Mouse (Mus musculus): Measurements from ENCODE around the gene Ano6. TPM values are rescaled to one million over a fixed set of nuclear protein-coding genes. Genes with fewer than 3 reads are reported as not detected.

Ano6 gene
- polyA plus RNA-seq, 1 experiment from 2014 or later, result 53.8 TPM

DNA sequence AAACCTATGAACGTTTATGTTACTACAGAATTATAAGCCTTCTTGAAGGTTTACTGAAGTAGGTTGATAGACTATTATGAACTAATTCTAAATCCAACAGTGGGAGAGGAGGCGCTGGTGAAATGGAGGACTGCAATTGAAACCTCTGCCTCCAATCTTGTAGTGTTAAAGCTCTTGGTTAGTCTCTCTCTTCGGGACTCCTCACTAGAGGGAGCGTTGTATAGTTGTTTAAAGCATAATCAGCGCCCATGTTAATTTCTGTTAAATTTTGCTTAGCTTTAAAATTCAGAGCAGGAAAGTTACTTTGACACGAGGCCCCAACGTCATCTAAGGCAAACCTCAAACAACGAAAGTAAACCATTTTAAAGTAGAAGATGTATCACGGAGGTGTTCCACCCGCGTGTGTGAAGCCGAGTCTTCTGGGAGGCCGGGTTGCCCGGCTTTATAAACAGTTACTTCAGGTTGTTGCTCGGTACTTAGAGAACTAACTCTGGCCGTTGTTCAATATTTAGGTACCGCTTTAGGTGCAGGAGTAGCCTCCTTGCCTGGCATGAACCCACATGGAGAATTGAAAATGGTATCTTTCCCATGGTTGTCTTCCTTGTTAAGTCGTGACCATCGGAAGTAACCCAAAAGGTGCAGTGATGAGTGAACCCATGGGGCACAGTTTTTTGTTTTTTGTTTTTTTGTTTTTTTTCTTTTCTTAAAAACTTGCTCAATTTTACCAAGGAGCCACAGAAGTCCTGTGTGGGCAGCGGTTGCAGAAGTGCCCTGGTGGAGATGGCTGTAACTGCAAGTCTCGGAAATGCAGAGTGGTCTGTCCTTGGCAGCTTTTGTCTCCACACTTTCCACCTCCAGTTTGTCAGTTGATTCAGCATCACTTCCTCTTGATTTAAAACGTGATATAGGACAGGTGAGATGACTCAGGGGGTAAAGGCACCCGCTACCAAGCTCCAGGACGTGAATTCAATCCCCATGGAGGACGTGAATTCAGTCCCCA is 1.9 kb downstream of the Ano6 start:
- 73% methylated on average over 25 of the region's 25 CpGs for WGBS
- Histone ChIP-seq H3K9me3 (no peaks in the 10 kb centered on the region), H3K4me3 (replicated peaks) (peak overlapping the region; percentile 83; the same call in 1 of the 2 replicates), H3K27ac (no peak overlapping the region), H3K4me2 (replicated peaks) (peak overlapping the region; percentile 81), H3K27me3 (replicated peaks) (no peaks in the 10 kb centered on the region), H3K36me3 (no peaks in the 10 kb centered on the region), H3K9ac (no peak overlapping the region), H3K4me1 (replicated peaks) (peaks cover 25% of the 10 kb centered on the region)
- ATAC-seq, result no peak

DNA sequence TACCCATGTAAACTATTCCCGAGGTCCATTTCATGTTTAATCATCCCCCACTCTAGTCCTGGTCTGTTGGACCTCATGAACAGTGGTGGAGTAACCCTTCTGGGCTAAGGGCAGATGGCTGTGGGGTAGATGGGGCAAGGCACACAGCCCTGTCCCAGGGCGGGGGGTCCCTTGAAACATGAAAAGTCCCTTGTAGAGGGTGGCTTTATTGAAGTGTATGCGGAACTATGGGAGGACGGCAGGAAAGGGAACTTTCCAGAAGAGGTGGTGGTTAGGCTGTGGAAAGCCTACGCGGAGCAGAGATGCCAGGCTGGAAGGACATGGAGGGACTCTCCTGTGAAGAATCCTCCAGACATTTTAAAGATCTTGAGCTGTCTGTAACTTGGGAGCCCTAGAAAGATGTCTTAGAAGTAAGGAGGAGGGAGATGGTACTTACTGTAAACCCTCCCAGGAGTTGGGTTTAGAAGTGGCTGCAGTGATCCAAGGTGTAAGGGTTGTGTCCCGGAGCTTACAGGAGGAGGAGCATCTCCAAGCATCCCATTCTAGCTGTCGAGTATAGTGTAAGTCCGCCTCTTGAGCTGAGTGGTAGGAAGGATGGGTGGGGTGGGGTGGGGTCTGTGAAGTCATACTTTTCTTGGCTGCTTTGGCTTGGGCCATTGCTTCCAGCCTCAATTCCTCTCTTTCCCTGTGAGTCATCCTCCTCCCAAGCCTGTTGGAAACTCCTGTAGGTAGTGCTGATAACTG is 3.3 kb downstream of the Ano6 start:
- Histone ChIP-seq H3K9ac (no peak overlapping the region), H3K4me2 (replicated peaks) (peak overlapping the region; percentile 4; the same call in 1 of the 2 replicates), H3K27me3 (replicated peaks) (no peaks in the 10 kb centered on the region), H3K9me3 (no peaks in the 10 kb centered on the region), H3K36me3 (no peaks in the 10 kb centered on the region), H3K27ac (no peak overlapping the region), H3K4me1 (replicated peaks) (peaks cover 27% of the 10 kb centered on the region), H3K4me3 (replicated peaks) (no peak overlapping the region)
- WGBS, result 83% methylated on average over 9 of the region's 9 CpGs
- ATAC-seq, result no peak

DNA sequence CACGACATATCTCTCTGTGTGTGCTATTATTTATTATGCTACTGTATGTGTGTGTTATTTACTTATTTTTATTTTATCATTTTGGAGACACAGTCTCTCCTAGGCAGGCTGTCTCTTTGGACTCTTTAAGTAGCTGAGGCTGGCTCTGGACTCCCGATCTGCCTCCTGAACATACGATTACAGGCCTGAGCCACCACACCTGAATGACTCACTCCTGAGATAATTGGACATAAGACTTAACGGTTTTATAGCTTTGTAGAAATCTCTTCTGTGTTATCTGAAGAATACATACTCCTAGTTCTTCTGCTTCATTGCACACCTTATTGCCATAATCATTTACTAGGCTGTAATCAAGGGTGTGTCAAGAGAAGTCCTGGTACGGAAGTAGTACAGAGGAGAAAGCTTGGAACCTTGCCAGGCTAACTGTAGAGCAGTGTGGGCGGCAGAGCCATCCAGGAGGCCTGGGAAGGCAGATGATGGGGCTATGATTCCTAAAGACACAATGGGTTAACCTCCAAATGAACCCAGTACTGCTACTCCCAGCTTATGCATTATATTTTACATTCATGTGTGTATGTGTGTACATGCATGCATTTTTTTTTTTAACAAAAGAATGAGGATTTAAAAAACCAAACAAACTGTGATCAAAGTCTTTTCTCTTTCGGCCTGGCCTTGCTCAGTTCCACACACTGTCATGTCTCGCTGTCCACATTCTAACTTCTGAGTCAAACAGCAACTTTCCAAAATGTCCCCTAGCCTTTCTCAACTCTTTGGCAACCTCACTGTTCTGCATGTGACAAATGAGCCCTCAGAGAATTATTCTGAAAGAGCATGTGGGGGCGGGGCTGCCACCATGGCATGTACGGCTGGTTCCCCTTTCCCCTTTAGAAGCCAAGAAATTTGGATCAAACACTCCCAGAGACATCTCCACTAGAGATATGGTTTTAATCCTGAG is 4.2 kb downstream of the Ano6 start:
- 56% methylated on average over 10 of the region's 10 CpGs for WGBS
- Histone ChIP-seq H3K36me3 (no peaks in the 10 kb centered on the region), H3K4me1 (replicated peaks) (peaks cover 27% of the 10 kb centered on the region), H3K9ac (no peak overlapping the region), H3K4me3 (replicated peaks) (no peak overlapping the region), H3K4me2 (replicated peaks) (0 out of 2 replicates have a peak overlapping the region, but pooled peaks have one; percentile 4), H3K27ac (no peak overlapping the region), H3K9me3 (no peaks in the 10 kb centered on the region), H3K27me3 (replicated peaks) (no peaks in the 10 kb centered on the region)
- ATAC-seq, result peak; percentile 82

GRCm38 (mm10) chr15:95796062-95796461 is 5.4 kb downstream of the Ano6 start:
- Histone ChIP-seq H3K4me3 (replicated peaks) (no peak overlapping the region), H3K9me3 (no peaks in the 10 kb centered on the region), H3K4me2 (replicated peaks) (no peak overlapping the region), H3K27me3 (replicated peaks) (no peaks in the 10 kb centered on the region), H3K27ac (no peak overlapping the region), H3K9ac (no peak overlapping the region), H3K36me3 (no peaks in the 10 kb centered on the region), H3K4me1 (replicated peaks) (peaks cover 27% of the 10 kb centered on the region)
- WGBS, result 72% methylated on average over 5 of the region's 5 CpGs
- ATAC-seq, result no peak

DNA sequence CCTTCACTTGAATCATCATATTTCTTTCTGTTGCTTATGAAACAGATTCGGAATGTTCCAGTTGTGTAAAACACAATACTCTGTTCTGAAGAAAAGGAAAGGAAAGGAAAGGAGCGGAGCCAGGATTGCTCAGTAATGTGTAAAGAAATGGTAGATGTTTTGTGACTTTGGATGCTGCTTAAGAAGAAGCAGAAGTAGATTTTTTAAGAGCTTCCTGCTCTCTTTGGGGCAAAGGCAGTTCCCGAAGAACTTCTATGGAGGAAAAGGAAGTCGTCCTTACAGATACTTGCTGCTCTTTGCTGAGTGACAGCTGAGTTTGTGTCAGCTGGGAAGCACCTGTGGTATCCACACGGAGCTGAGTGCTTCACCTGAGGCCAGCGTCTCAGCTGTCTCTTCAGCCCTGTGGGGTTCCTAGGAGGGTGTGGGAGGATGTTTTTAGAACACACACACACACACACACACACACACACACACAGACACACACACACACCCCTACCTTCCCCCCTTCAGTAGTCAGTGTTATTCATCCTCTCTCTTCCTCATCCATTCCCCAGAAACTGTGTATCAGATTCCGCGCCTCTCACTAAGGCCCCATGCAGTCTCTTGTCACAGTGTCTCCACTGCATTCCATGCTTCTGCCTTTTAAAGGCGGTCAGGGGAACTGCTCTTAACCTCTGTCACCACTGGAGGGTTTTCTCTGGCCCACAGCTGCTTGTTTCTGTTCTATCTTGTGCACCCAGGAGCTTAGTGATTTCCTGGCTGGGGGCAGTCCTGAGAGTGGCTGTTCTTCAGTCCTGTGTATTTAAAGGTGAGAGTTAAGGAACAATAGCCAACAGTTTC is 6.7 kb downstream of the Ano6 start:
- Histone ChIP-seq H3K4me3 (replicated peaks) (no peak overlapping the region), H3K27ac (0 out of 2 replicates have a peak overlapping the region, but pooled peaks have one; percentile 30), H3K36me3 (no peaks in the 10 kb centered on the region), H3K27me3 (replicated peaks) (no peaks in the 10 kb centered on the region), H3K4me2 (replicated peaks) (no peak overlapping the region), H3K9me3 (no peaks in the 10 kb centered on the region), H3K9ac (no peak overlapping the region), H3K4me1 (replicated peaks) (peaks cover 34% of the 10 kb centered on the region)
- ATAC-seq, result no peak
- 62% methylated on average over 9 of the region's 9 CpGs for WGBS

DNA sequence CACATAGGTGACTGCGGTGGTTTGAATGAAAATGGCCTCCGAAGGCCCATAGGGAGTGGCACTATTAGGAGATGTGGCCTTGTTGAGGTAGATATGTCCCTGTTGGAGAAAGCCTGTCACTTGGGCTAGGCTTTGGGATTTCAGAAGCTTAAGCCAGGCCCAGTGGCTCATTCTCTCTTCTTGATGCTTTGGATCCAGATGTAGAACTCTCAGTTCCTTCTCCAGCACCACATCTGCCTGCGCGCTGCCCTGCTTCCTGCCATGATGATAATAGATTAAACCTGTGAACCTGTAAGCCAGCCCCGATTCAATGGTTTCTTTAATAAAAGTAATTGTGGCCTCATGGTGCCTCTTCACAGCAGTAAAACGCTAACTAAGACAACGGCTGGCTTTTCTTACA is 7.6 kb downstream of the Ano6 start:
- Histone ChIP-seq H3K27me3 (replicated peaks) (no peaks in the 10 kb centered on the region), H3K4me3 (replicated peaks) (no peak overlapping the region), H3K4me2 (replicated peaks) (no peak overlapping the region), H3K4me1 (replicated peaks) (peaks cover 43% of the 10 kb centered on the region), H3K9ac (no peak overlapping the region), H3K36me3 (no peaks in the 10 kb centered on the region), H3K27ac (no peak overlapping the region), H3K9me3 (no peaks in the 10 kb centered on the region)
- 94% methylated on average over 7 of the region's 7 CpGs for WGBS
- no peak for ATAC-seq

GRCm38 (mm10) chr15:95799632-95800031 is 9.0 kb downstream of the Ano6 start:
- no peak overlapping the region for H3K4me3 ChIP-seq (replicated peaks)
- WGBS, result 95% methylated on average over 5 of the region's 5 CpGs
- no peak overlapping the region for H3K4me2 ChIP-seq (replicated peaks)
- no peaks in the 10 kb centered on the region for H3K9me3 ChIP-seq
- no peak overlapping the region for H3K27ac ChIP-seq
- H3K36me3 ChIP-seq, result no peaks in the 10 kb centered on the region
- no peak overlapping the region for H3K9ac ChIP-seq
- no peaks in the 10 kb centered on the region for H3K27me3 ChIP-seq (replicated peaks)
- H3K4me1 ChIP-seq (replicated peaks), result peaks cover 42% of the 10 kb centered on the region
- ATAC-seq, result no peak

DNA sequence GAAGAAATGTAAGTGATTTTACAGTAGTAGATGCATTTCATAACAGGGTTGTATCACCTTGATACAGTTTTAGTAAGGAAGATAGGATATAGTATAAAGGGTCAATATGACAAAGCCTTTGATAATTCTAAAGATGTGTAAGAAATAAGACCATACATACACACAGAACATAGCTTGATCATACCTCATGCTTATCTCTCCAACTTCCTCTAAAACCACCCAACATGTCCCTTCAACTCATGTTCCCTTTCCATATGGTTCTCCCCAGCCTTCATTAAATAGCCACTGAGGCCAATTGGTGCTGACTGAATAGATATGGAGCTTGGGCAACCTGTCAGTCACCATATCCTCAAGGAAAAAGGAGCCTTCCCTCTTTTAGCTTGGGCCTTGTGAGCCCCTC is 9.4 kb downstream of the Ano6 start:
- H3K9ac ChIP-seq, result no peak overlapping the region
- peaks cover 42% of the 10 kb centered on the region for H3K4me1 ChIP-seq (replicated peaks)
- no peak for ATAC-seq

DNA sequence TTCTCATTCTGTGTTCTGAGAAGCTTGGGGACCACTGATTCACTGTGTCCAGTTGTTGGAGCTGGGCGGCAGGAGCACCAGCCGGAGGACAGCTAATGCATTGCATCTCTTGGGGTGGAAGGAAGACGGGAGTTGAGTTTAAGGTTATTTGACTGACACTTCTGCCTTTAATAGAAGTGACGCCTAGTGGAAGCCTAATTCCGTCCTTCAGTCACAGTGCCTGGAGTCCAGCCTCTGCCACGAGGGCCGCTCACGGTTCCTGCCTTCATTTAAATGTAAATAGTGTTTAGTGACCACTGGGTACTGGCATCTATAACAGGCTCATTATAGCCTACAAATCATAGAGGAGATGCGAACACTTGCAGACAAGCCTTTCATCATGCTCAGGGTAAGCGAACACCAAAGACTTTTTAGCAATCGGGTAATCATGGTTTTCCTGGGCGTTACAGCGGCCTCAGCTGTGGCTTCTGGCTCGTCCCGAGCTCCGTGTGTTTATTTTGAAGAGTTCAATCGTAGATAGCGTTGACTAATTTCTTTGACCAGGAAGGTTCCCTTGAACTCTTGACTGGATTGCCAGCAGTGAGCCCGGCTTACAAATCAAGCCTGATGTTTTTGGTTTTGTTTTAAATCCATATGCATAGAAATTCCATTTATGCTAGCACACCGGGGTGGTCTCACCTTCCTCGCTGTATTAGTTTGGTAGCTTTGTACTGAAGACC is 10.8 kb downstream of the Ano6 start:
- no peak overlapping the region for H3K4me2 ChIP-seq (replicated peaks)
- H3K27me3 ChIP-seq (replicated peaks), result no peaks in the 10 kb centered on the region
- no peak overlapping the region for H3K27ac ChIP-seq
- no peaks in the 10 kb centered on the region for H3K9me3 ChIP-seq
- ATAC-seq, result no peak
- WGBS, result 74% methylated on average over 21 of the region's 21 CpGs
- peaks cover 36% of the 10 kb centered on the region for H3K4me1 ChIP-seq (replicated peaks)
- no peaks in the 10 kb centered on the region for H3K36me3 ChIP-seq
- no peak overlapping the region for H3K9ac ChIP-seq
- H3K4me3 ChIP-seq (replicated peaks), result no peak overlapping the region

More for the DNA sequence above, 9.4 kb downstream of the Ano6 start:
- Histone ChIP-seq H3K4me3 (replicated peaks) (no peak overlapping the region), H3K9me3 (no peaks in the 10 kb centered on the region), H3K36me3 (no peaks in the 10 kb centered on the region), H3K4me2 (replicated peaks) (no peak overlapping the region), H3K27me3 (replicated peaks) (no peaks in the 10 kb centered on the region), H3K27ac (no peak overlapping the region)

DNA sequence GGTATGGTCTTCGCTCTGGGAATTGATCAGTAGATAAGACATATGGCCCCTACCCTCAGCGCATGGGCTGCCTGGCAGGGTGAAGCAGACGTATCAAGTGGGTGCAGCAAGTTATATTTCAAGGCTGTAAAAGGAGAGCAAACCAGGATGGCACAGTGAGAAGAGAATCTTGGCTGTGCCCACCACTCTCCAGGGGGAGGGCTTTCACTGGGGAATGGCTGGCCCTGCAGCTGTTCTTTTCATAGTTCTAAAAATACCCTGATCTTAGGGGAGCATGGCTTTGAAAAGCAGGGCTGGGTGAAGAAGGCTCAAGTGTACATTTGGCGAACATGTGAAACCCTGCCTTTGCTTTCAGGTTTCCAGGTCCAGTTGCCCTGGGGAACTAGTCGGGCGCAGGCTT is 11.5 kb downstream of the Ano6 start:
- H3K27ac ChIP-seq, result no peak overlapping the region
- H3K9me3 ChIP-seq, result no peaks in the 10 kb centered on the region
- WGBS, result 78% methylated on average over 6 of the region's 6 CpGs
- H3K4me3 ChIP-seq (replicated peaks), result no peak overlapping the region
- peaks cover 36% of the 10 kb centered on the region for H3K4me1 ChIP-seq (replicated peaks)
- H3K4me2 ChIP-seq (replicated peaks), result no peak overlapping the region
- ATAC-seq, result no peak
- H3K9ac ChIP-seq, result no peak overlapping the region
- H3K27me3 ChIP-seq (replicated peaks), result no peaks in the 10 kb centered on the region
- H3K36me3 ChIP-seq, result no peaks in the 10 kb centered on the region

GRCm38 (mm10) chr15:95802762-95803161 is 12.1 kb downstream of the Ano6 start:
- ATAC-seq, result no peak
- H3K27me3 ChIP-seq (replicated peaks), result no peaks in the 10 kb centered on the region
- no peak overlapping the region for H3K4me3 ChIP-seq (replicated peaks)
- H3K4me2 ChIP-seq (replicated peaks), result no peak overlapping the region
- no peak overlapping the region for H3K9ac ChIP-seq
- no peaks in the 10 kb centered on the region for H3K9me3 ChIP-seq
- 57% methylated on average over 2 of the region's 2 CpGs for WGBS
- no peak overlapping the region for H3K27ac ChIP-seq
- peaks cover 33% of the 10 kb centered on the region for H3K4me1 ChIP-seq (replicated peaks)
- no peaks in the 10 kb centered on the region for H3K36me3 ChIP-seq
